Mouse (Mus musculus) embryonic facial prominence, embryonic 12.5 days (tissue): Measurements from ENCODE around the gene Copa. TPM values are rescaled to one million over a fixed set of nuclear protein-coding genes. Genes with fewer than 3 reads are reported as not detected.

ENCODE experiments used
- ATAC-seq: fragments of 200-750 bp; cut with Nextera tagmentation; 2 replicates; pipeline ENCODE4 v1.8.0; 2017; ENCODE audit not compliant: insufficient number of reproducible peaks, insufficient read depth, low FRiP score, low TSS enrichment
- H3K27ac ChIP-seq: fragments of 300-500 bp; sonication (generic); 2 replicates; pipeline ENCODE4 v1.5.1; 2016; ENCODE audit warnings: mild to moderate bottlenecking
- H3K27me3 ChIP-seq: fragments of 300-500 bp; sonication (generic); 2 replicates; pipeline ENCODE4 v1.6.1; 2016; ENCODE audit warnings: mild to moderate bottlenecking, moderate library complexity
- H3K36me3 ChIP-seq: fragments of 300-500 bp; sonication (generic); 2 replicates; pipeline ENCODE4 v1.6.1; 2016; ENCODE audit warnings: mild to moderate bottlenecking
- H3K4me1 ChIP-seq: fragments of 300-500 bp; sonication (generic); 2 replicates; pipeline ENCODE4 v1.6.1; 2016
- H3K4me2 ChIP-seq: fragments of 300-500 bp; sonication (generic); replicated peaks from 2 replicates; pipeline ENCODE4 v1.6.1; 2016; ENCODE audit warnings: mild to moderate bottlenecking, moderate library complexity
- H3K4me3 ChIP-seq: fragments of 300-500 bp; sonication (generic); 2 replicates; pipeline ENCODE4 v1.5.1; 2016; ENCODE audit warnings: mild to moderate bottlenecking
- H3K9ac ChIP-seq: fragments of 300-500 bp; sonication (generic); 2 replicates; pipeline ENCODE4 v1.6.1; 2016; ENCODE audit warnings: mild to moderate bottlenecking, moderate library complexity
- H3K9me3 ChIP-seq: fragments of 300-500 bp; sonication (generic); 2 replicates; pipeline ENCODE4 v1.6.1; 2016; ENCODE audit warnings: mild to moderate bottlenecking, moderate library complexity
- WGBS: fragments of 180-500 bp; shearing (Covaris S2); methylation state at CpG from one replicate; pipeline ENCODE4 v1.1.7; 2016; 5-methylcytosine and 5-hydroxymethylcytosine counted together
- polyA plus RNA-seq: library from polyadenylated mRNA; unstranded; fragments of >200 nt; fragmentation: Nextera tagmentation; extraction: Ambion mirVana; gene quantifications from 2 replicates; pipeline ENCODE4 v1.2.1, GENCODE M21; 2016

The Copa gene
- polyA plus RNA-seq, 1 experiment from 2014 or later: 236 TPM

- H3K36me3 ChIP-seq: peaks cover 75% of the 10 kb centered on the region
- no peak for ATAC-seq
Measured at GRCm38 (mm10) chr1:172094295-172094694, 12.0 kb downstream of the Copa start.

GRCm38 (mm10) chr1:172095202-172095601, 12.9 kb downstream of the Copa start:
- peaks cover 71% of the 10 kb centered on the region for H3K36me3 ChIP-seq

More at GRCm38 (mm10) chr1:172094295-172094694, 12.0 kb downstream of the Copa start:
- no peak overlapping the region for H3K4me2 ChIP-seq
- no peaks in the 10 kb centered on the region for H3K9me3 ChIP-seq
- H3K27me3 ChIP-seq: no peaks in the 10 kb centered on the region
- H3K4me1 ChIP-seq: no peaks in the 10 kb centered on the region
- no peak overlapping the region for H3K27ac ChIP-seq
- no peak overlapping the region for H3K4me3 ChIP-seq
- H3K9ac ChIP-seq: no peak overlapping the region

DNA sequence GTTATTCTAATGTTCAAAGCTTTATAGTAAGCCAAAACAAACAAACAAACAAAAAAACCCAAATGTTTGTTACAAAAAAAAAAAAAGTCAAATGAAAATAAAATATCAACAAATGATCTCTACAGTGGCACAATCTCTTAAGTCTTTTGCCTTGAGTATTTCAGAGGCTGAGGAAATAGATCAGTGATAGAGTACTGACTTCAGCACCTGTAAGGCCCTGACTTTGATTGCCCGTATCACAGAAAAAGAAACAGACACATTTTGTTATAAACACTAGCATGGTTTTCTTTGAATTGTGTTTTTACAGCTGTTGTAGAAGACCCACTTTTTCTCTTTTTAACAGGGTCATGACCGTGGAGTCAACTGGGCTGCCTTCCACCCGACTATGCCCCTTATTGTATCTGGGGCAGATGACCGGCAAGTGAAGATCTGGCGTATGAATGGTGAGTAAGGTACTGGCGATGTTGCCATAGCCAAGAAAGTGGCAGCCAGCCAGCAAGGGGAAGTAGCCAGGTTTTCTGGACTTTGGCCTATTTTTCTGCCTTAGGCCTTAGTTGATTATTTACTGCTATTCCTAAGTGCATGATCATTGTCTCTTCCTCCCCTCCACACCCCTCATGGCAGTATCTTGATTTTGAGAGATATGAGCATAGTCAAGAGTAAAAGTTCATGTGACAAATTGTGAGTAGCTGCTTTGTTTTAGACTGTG, 17.1 kb downstream of the Copa start:
- H3K4me1 ChIP-seq: no peaks in the 10 kb centered on the region
- no peak overlapping the region for H3K4me3 ChIP-seq
- no peak for ATAC-seq
- peaks cover 74% of the 10 kb centered on the region for H3K36me3 ChIP-seq
- no peak overlapping the region for H3K9ac ChIP-seq
- no peak overlapping the region for H3K4me2 ChIP-seq
- no peak overlapping the region for H3K27ac ChIP-seq
- H3K27me3 ChIP-seq: no peaks in the 10 kb centered on the region
- H3K9me3 ChIP-seq: no peaks in the 10 kb centered on the region
- 85% methylated on average over 6 of the region's 6 CpGs for WGBS

More at GRCm38 (mm10) chr1:172095202-172095601, 12.9 kb downstream of the Copa start:
- H3K9me3 ChIP-seq: no peaks in the 10 kb centered on the region
- H3K4me3 ChIP-seq: no peak overlapping the region
- H3K27ac ChIP-seq: no peak overlapping the region
- no peaks in the 10 kb centered on the region for H3K4me1 ChIP-seq
- WGBS: 73% methylated on average over 6 of the region's 6 CpGs
- no peak overlapping the region for H3K4me2 ChIP-seq
- no peak for ATAC-seq
- no peak overlapping the region for H3K9ac ChIP-seq
- no peaks in the 10 kb centered on the region for H3K27me3 ChIP-seq

DNA sequence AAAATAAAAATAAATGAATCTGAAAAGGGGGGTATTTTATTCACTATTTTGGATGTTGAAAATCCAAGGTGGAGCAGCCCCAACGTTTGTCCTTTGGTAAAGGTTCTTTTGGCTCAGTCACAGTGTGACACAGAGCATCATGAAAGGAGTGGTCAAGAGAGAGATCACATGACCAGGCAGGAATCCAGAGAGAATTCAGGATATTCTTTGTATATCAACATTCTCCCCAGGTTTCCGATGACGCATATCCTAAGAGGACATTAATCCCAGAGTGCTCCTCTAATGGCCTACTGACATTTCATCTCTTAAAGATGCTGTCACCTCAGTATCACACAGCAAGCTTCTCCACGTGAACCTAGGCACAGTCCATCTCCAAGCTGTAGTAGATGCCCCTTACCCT, 21.3 kb downstream of the Copa start:
- ATAC-seq: no peak
- 91% methylated on average over 4 of the region's 4 CpGs for WGBS
- Histone ChIP-seq H3K4me1 (no peaks in the 10 kb centered on the region), H3K27me3 (no peaks in the 10 kb centered on the region), H3K36me3 (peaks cover 82% of the 10 kb centered on the region), H3K4me2 (no peak overlapping the region), H3K4me3 (no peak overlapping the region), H3K9me3 (no peaks in the 10 kb centered on the region), H3K9ac (no peak overlapping the region), H3K27ac (no peak overlapping the region)

- Histone ChIP-seq H3K27ac (no peak overlapping the region), H3K36me3 (peaks cover 88% of the 10 kb centered on the region), H3K4me1 (no peaks in the 10 kb centered on the region), H3K27me3 (no peaks in the 10 kb centered on the region), H3K4me3 (no peak overlapping the region), H3K9ac (no peak overlapping the region), H3K4me2 (no peak overlapping the region), H3K9me3 (no peaks in the 10 kb centered on the region)
- 79% methylated on average over 11 of the region's 11 CpGs for WGBS
- no peak for ATAC-seq
Measured at GRCm38 (mm10) chr1:172105101-172105500, 22.8 kb downstream of the Copa start.

GRCm38 (mm10) chr1:172107777-172108477, 25.6 kb downstream of the Copa start:
- ATAC-seq: no peak
- H3K9ac ChIP-seq: no peak overlapping the region
- 82% methylated on average over 10 of the region's 10 CpGs for WGBS
- no peak overlapping the region for H3K27ac ChIP-seq
- H3K4me2 ChIP-seq: no peak overlapping the region
- H3K36me3 ChIP-seq: peaks cover 96% of the 10 kb centered on the region
- no peaks in the 10 kb centered on the region for H3K27me3 ChIP-seq
- no peaks in the 10 kb centered on the region for H3K9me3 ChIP-seq
- H3K4me1 ChIP-seq: no peaks in the 10 kb centered on the region
- no peak overlapping the region for H3K4me3 ChIP-seq

- no peaks in the 10 kb centered on the region for H3K4me1 ChIP-seq
- H3K27me3 ChIP-seq: no peaks in the 10 kb centered on the region
- no peak for ATAC-seq
- no peaks in the 10 kb centered on the region for H3K9me3 ChIP-seq
- H3K36me3 ChIP-seq: peaks cover 96% of the 10 kb centered on the region
- no peak overlapping the region for H3K4me3 ChIP-seq
- H3K9ac ChIP-seq: no peak overlapping the region
- no peak overlapping the region for H3K4me2 ChIP-seq
- no peak overlapping the region for H3K27ac ChIP-seq
- 91% methylated on average over 5 of the region's 5 CpGs for WGBS
Measured at GRCm38 (mm10) chr1:172116948-172117347, 34.6 kb downstream of the Copa start.

DNA sequence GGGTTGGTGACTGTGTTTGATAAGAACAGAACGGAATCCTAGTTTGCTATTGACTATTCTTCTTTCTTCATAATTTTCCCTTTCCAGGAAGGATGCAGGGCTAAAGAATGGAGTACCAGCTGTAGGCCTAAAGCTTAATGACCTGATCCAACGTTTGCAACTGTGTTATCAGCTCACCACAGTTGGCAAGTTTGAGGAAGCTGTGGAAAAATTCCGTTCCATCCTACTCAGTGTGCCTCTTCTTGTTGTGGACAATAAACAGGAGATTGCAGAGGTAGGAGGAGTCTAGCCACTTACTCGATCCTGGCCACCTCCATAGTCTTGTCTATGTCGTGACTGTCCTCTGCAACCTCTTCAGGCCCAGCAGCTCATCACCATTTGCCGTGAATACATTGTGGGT, 36.8 kb downstream of the Copa start:
- Histone ChIP-seq H3K4me1 (no peaks in the 10 kb centered on the region), H3K36me3 (peaks cover 96% of the 10 kb centered on the region), H3K27ac (no peak overlapping the region), H3K9ac (no peak overlapping the region), H3K9me3 (no peaks in the 10 kb centered on the region), H3K4me3 (no peak overlapping the region), H3K27me3 (no peaks in the 10 kb centered on the region), H3K4me2 (no peak overlapping the region)
- no peak for ATAC-seq
- 89% methylated on average over 6 of the region's 6 CpGs for WGBS

GRCm38 (mm10) chr1:172119720-172120119, 37.4 kb downstream of the Copa start:
- H3K36me3 ChIP-seq: peaks cover 90% of the 10 kb centered on the region
- no peak overlapping the region for H3K27ac ChIP-seq
- H3K4me2 ChIP-seq: no peak overlapping the region
- no peaks in the 10 kb centered on the region for H3K27me3 ChIP-seq
- H3K4me1 ChIP-seq: no peaks in the 10 kb centered on the region
- ATAC-seq: no peak
- H3K9me3 ChIP-seq: no peaks in the 10 kb centered on the region
- no peak overlapping the region for H3K9ac ChIP-seq
- H3K4me3 ChIP-seq: no peak overlapping the region
- WGBS: 50% methylated on average over 3 of the region's 3 CpGs

- H3K27me3 ChIP-seq: no peaks in the 10 kb centered on the region
- H3K4me3 ChIP-seq: no peak overlapping the region
- WGBS: 80% methylated on average over 2 of the region's 2 CpGs
- ATAC-seq: no peak
- no peaks in the 10 kb centered on the region for H3K9me3 ChIP-seq
- peaks cover 63% of the 10 kb centered on the region for H3K36me3 ChIP-seq
- H3K27ac ChIP-seq: no peak overlapping the region
- H3K4me1 ChIP-seq: peaks cover 4% of the 10 kb centered on the region
- H3K4me2 ChIP-seq: no peak overlapping the region
- H3K9ac ChIP-seq: no peak overlapping the region
Measured at GRCm38 (mm10) chr1:172122671-172123070, 40.3 kb downstream of the Copa start.

- 85% methylated on average over 6 of the region's 6 CpGs for WGBS
- no peak overlapping the region for H3K4me3 ChIP-seq
- H3K27me3 ChIP-seq: no peaks in the 10 kb centered on the region
- ATAC-seq: no peak
- peaks cover 6% of the 10 kb centered on the region for H3K4me1 ChIP-seq
- peaks cover 56% of the 10 kb centered on the region for H3K36me3 ChIP-seq
- H3K9ac ChIP-seq: no peak overlapping the region
- no peak overlapping the region for H3K27ac ChIP-seq
- no peak overlapping the region for H3K4me2 ChIP-seq
- no peaks in the 10 kb centered on the region for H3K9me3 ChIP-seq
Measured at GRCm38 (mm10) chr1:172124572-172124971, 42.2 kb downstream of the Copa start.
